In genomic region chr13:12007579-12007978, GRCm38 (mm10) we compare ENCODE assay signal across 20 mouse cellular contexts.
DNase-seq lines count a peak whose midpoint lies in the region; TF ChIP-seq lines count a peak whose summit lies in the region.
"Had no signal": no experiment of that assay in that cellular context is flagged by ENCODE, and none has a peak within 500 bp of the region (broad histone marks: within the 10 kb centered on the region; RNA-seq: fewer than 3 reads in every experiment).

No protein-coding gene starts in this region.

- H3K4me3 ChIP-seq in layer of hippocampus, adult 2 months: no peak overlapping the region
- H3K4me3 ChIP-seq: embryonic facial prominence, embryonic 13.5 days; embryonic facial prominence, embryonic 15.5 days; erythroblast, embryonic 14.5 days; forebrain, embryonic 10.5 days; forebrain, embryonic 12.5 days had no signal

- no peak for TF ChIP-seq CTCF in layer of hippocampus, adult 2 months (conservative IDR thresholded peaks at IDR 0.05)

- H3K27ac ChIP-seq in layer of hippocampus, adult 2 months: peak overlapping the region; percentile 43
- H3K27ac ChIP-seq: embryonic facial prominence, embryonic 13.5 days; embryonic facial prominence, embryonic 15.5 days; forebrain, embryonic 10.5 days; forebrain, embryonic 12.5 days had no signal

- no peak for DNase-seq in layer of hippocampus, adult 2 months (ENCODE audit: low spot score in 2 of 2)
- DNase-seq in layer of hippocampus, adult 9-11 months: no peak
- DNase-seq in ZHBTc4 (ENCODE audit: low read depth, low spot score): peak; percentile 45
- DNase-seq in lung, postnatal 4 days: no peak
- DNase-seq in cerebellum, adult 11 months: no peak
- DNase-seq: adrenal gland, adult 2 months; adrenal gland, postnatal 10 days; adrenal gland, postnatal 25 days; B cell, adult 2 months; cerebellum, adult 18-20 months; cerebellum, adult 8-10 months; cerebellum, adult 9-11 months; cerebellum, postnatal 14 days; cerebellum, postnatal 36 days; embryo, embryonic 11 days had no signal
